Mouse (Mus musculus) E14TG2a.4 (cell line): ENCODE results near the gene Gjc1.

Source experiments
- CTCF ChIP-seq: conservative IDR thresholded peaks from 2 replicates; pipeline ENCODE4 v1.5.1; 2014; ENCODE audit warnings: low read length
- NANOG ChIP-seq: IDR thresholded peaks from 2 replicates; pipeline ENCODE4 v1.6.1; 2014; ENCODE audit warnings: borderline replicate concordance, low read length, mixed read lengths
- POU5F1 ChIP-seq: IDR thresholded peaks from 2 replicates; pipeline ENCODE4 v1.6.1; 2014; ENCODE audit warnings: low read length, borderline replicate concordance

GRCm38 (mm10) chr11:102760805-102761308 lies 58.6 kb downstream of the Gjc1 start:
- TF ChIP-seq NANOG (no peak), CTCF (no peak), POU5F1 (no peak)
